Mouse (Mus musculus) adrenal gland, adult 8-10 months (tissue): ENCODE measurements around the gene Trim11. TPM values are rescaled to one million over a fixed set of nuclear protein-coding genes. Genes with fewer than 3 reads are reported as not detected.
"Not testable (repeated sequence)": the region's sequence is repeated elsewhere in the genome, so short reads cannot be mapped to it uniquely, and the experiment has no call there.

ENCODE experiments used
- DNase-seq: peaks from one replicate; pipeline ENCODE4 v3.0.0; 2022
- total RNA-seq, 4 experiments: library from RNA; stranded (reverse); gene quantifications; 2 replicates each; pipeline ENCODE4 v1.2.4; 2022

Trim11 gene
- 10 to 100 TPM; 23.2 to 38.7 (median 31.3) TPM for total RNA-seq

- no peak for DNase-seq
Measured at GRCm38 (mm10) chr11:58978027-58978705, at the start of gene Trim11. Gene Trim11, plus strand, starts transcription at chr11:58978093.

DNA sequence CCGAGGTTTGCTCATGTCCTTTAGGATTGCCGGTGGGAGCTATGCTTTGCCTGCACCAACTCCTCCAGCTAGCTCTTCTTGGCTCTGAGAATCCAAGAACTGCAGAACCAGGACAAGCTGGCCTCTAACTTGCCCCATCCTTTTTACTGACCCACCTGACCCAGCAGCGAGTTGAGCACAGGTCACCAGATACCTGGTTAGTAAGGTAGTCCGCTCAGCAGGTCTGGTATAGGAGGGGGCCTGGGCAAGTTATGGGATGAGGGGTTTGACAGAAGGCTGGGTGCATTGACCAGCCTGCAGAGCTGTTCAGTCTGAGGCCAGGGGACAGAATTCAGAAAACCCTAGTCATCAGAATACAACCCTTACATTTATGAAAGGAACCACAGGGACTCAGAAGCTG, 48.8 kb upstream of the Trim11 start:
- no peak for DNase-seq

DNA sequence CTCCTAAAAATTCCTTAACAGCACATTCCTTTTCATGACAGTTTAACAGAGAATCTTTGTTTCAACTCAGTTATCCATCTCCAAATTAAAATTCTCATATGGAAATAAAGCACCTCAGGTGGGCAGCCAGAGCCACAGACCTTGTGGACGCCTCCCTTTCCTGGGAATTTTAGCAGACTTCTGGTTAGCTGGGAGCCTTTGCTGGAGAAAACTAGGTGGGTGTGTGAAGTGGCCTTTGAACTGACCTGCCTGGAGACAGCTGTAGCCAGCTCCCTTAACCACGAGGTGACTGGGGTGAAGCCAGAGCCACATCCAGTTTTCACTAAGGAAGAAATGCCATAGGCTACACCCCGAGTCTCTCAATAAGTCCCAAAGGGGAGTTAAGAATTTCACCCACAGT, 48.3 kb upstream of the Trim11 start:
- no peak for DNase-seq

DNA sequence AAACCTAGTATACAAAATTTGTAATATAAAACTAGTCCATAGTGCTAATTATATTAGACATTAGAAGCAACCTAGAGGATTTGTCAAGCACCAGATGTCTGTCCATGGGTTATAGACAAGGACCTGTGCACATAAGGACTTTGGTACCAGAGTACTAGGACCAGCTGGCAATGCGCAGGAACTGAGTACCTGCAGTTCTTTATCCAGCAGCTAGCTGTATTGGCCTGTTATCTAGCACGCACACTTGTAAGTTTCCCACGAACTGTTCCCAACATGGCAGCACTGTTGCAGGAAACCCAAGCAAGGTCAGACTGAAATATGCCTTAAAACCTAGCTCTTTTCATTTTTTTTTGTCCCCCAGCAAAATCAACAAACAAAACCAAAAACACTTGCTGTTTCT, 47.6 kb upstream of the Trim11 start:
- no peak for DNase-seq

- no peak for DNase-seq
Measured at GRCm38 (mm10) chr11:58931576-58931975, 46.3 kb upstream of the Trim11 start.

- no peak for DNase-seq
Measured at GRCm38 (mm10) chr11:58937909-58938308, 40.0 kb upstream of the Trim11 start.

GRCm38 (mm10) chr11:58938322-58939087, 39.4 kb upstream of the Trim11 start, which contains the start of gene Rnf187:
Gene Rnf187, minus strand, starts transcription at chr11:58938916.
- DNase-seq: peak; percentile 89

DNA sequence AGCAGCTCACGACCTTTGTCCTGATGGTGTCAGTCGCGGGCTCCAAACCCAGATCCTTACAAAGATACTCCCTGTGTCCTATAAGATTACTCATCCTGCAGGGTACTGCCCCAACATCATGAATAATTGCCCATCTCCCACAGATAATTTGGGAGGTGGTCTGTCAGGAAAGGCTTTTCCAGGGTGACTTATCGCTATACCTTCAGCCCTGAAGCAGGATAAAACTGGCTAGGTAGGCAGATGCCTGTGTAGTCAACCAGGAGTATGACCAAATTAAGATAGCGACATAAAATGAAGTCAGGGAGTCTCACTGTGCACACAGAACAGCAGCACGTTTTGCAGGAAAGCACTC, 38.8 kb upstream of the Trim11 start:
- DNase-seq: no peak

DNA sequence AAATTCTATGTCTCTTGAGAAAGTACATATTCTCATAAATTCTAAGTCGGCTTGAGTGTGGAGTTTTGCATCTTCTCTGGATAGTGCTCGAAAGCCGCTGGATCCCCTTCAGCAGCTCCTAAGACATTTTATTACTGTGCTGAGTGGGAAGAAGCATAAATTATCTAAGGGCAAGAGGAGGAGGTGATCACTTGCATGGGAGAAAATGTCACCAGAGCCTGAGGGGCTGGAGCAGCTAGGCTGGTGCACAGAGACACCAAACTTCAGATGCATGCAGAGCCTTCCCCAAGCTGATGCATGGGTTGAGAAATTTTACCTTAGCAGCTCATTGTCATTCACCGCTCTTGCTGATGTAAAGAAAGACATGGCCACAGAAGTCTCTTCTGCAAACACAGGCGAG, 33.8 kb upstream of the Trim11 start:
- no peak for DNase-seq

DNA sequence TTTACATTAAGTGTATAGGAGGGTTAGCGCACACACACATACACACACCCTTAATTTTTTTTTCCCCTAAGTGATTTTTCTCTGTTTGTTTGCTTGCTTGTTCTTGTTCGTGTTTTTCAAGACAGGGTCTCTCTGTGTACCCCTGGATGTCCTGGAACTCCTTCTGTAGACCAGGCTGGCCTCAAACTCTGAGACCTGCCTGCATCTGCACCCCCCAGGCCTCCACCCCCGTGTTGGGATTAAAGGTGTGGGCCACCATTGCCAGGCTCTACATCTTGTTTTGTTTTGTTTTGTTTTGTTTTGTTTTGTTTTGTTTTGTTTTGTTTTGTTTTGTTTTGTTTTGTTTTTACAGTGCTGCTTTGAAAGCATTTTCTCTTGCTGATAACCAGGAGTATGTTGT, 30.6 kb upstream of the Trim11 start:
- no peak for DNase-seq

DNA sequence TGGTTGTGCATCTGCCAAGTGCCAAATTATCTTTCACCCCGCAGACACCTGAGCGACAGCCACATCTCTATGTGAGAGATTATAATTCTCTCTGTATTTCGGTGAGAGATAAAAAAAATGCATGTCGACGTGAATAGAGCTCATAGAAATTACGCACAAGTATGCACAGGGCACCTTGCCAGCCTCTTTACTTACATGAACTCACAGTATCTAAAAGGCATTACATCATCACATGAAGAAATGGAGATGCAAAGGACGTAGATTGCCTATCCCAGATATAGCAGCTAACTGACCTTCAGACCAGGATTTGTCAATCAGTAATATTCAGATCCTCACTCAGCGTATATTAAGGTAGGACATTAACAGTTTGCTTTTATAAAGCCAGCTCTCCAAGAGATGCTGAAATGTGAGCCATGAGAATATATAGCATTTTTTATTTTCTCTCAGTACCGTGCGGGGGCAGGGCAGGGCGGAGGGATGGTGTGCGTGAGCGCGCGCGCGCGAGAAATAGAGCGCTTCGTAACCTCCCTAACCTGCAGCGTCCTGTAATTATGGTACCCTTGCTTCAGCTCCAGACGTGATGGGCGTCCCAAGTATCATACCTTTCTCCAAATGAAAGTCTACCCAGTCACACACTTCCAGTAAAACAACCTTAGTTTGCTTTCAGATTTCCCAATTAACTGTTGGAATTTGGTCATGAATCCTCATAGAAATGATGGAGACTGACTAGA, 29.9 kb upstream of the Trim11 start:
- no peak for DNase-seq

- peak; percentile 35 for DNase-seq
Measured at GRCm38 (mm10) chr11:58948542-58949479, 29.1 kb upstream of the Trim11 start, which contains the start of gene Hist3h2ba. Gene Hist3h2ba, plus strand, starts transcription at chr11:58948920.

DNA sequence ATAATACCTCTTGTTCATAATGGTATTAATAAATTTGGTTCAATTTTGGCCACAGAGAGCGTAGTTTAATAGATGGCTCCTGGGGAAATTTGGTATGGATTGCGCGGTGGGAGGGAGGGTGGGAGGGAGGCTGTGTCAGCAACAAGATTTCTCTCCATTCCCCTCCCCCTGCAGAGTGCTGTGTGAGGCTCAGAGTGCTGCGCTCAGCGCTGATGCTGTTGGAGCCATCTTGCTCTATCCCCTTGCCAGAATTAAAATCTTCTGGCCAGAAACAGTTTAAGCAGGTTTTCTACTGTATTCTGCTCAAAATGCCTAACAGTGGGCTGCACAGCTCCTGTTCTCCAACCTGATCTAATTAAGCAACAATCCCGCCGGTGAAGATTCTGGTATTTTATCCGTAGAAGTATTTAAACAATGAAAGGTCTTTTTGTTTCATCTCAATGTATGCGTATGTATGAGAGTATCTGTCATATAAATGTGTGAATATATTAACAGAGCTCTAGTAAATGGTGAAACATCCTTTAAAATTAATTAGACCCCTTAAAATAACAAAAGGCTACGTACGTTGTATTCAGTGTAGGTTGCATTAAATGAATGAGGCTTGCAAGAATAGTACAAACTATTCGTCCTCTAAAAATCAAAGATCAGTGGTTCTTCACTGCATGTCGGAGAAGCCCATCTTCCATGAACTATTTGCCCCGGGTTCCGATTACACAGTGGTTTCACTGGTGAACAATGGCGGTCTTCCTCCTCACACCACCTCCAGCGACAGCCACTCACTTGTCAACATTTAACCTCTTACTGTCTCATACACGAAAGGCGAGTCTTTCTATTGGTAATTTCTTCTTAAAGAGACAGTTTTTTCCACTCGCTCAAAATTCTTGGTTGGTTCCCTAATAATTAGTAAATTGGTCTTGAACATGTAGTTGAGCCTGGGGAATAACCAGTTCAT, 28.1 kb upstream of the Trim11 start:
- DNase-seq: no peak

DNA sequence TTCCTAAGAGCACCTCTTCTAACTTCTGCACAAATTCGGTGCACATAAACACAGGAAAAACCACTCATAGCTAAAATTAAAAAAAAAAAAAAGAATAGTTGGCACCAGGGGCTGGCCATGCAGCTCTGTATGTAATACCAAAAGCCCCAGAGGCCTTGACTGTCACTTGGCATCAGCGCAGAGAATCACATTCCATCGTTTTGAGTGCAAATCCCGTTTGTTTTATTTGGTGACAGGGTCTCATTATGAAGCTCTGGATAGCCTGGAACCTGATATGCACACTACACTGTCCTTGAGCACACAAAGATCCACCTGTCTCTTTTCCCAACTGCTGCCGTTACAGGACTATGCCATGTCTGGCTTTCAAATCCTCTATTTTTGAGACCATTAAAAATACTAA, 26.7 kb upstream of the Trim11 start:
- DNase-seq: no peak

DNA sequence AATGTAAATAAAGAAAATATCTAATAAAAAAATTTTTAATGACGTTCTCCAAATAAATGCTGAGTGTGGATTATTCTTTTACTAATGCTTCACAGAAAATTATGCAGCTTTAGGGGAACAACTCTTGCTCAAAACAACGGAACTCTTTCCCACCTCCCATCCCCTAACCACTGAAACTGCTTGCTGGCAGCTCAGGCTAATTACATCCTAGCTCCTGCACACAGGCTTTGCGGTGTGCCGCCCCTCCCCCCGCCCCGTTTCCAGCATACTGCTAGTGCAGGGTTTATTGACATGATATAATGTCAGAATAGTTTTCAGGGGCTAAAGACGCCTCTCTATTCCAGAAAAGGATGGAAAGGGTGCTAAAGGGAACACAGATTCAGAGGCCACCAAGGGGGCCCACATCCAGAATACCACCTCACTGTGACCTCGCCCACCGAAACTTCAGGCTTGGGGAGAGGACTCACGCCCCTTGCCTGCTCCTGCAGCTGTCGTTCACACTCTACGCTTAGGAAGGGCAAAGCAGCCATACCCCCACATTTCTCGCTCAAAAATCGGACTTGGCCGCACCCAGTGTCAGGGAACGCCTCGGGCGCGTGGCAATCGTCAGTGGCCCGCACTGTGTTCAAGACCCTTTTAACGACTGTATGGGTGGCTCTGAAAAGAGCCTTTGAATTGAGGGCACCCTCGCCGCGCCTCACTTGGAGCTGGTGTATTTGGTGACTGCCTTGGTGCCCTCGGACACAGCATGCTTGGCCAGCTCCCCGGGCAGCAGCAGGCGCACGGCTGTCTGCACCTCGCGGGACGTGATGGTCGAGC, 24.3 kb upstream of the Trim11 start:
- no peak for DNase-seq

GRCm38 (mm10) chr11:58954170-58954419, 23.8 kb upstream of the Trim11 start:
- DNase-seq: not testable (repeated sequence)

- DNase-seq: peak; percentile 83
Measured at GRCm38 (mm10) chr11:58954420-58955142, 23.3 kb upstream of the Trim11 start, which contains the start of the genes Hist3h2a and Trim17. Gene Hist3h2a, plus strand, starts transcription at chr11:58954685. Gene Trim17, plus strand, starts transcription at chr11:58954685.

GRCm38 (mm10) chr11:58955143-58955867, 22.6 kb upstream of the Trim11 start:
- no peak for DNase-seq

GRCm38 (mm10) chr11:58955868-58956257, 22.0 kb upstream of the Trim11 start:
- no peak for DNase-seq
